Mouse (Mus musculus): ENCODE results near the gene Gm19684. TPM values are rescaled to one million over a fixed set of nuclear protein-coding genes. Genes with fewer than 3 reads are reported as not detected.
"Not testable (repeated sequence)": the region's sequence is repeated elsewhere in the genome, so short reads cannot be mapped to it uniquely, and the experiment has no call there.

Gene Gm19684
- total RNA-seq, 2 experiments from 2014 or later, result not detected

GRCm38 (mm10) chr17:36131516-36132265 lies 10.2 kb downstream of the Gm19684 start:
- no peak for DNase-seq

- not testable (repeated sequence) for DNase-seq
Observed at GRCm38 (mm10) chr17:36135421-36136231, 14.1 kb downstream of the Gm19684 start.

- DNase-seq, result not testable (repeated sequence)
Observed at GRCm38 (mm10) chr17:36136299-36136848, 14.9 kb downstream of the Gm19684 start.

GRCm38 (mm10) chr17:36145111-36145860 lies 23.8 kb downstream of the Gm19684 start:
- peak; percentile 27 for DNase-seq

- not testable (repeated sequence) for DNase-seq
Observed at GRCm38 (mm10) chr17:36145861-36146156, 24.3 kb downstream of the Gm19684 start.

GRCm38 (mm10) chr17:36146937-36147336 lies 25.5 kb downstream of the Gm19684 start:
- not testable (repeated sequence) for DNase-seq

GRCm38 (mm10) chr17:36148468-36148867 lies 27.0 kb downstream of the Gm19684 start:
- DNase-seq, result not testable (repeated sequence)

- DNase-seq, result not testable (repeated sequence)
Observed at GRCm38 (mm10) chr17:36151200-36151599, 29.7 kb downstream of the Gm19684 start.

- no peak for DNase-seq
Observed at GRCm38 (mm10) chr17:36154271-36155149, 33.0 kb downstream of the Gm19684 start.

GRCm38 (mm10) chr17:36157782-36158181 lies 36.3 kb downstream of the Gm19684 start:
- DNase-seq, result peak; percentile 14

- DNase-seq, result not testable (repeated sequence)
Observed at GRCm38 (mm10) chr17:36158264-36158663, 36.8 kb downstream of the Gm19684 start.

GRCm38 (mm10) chr17:36161129-36162051 lies 39.9 kb downstream of the Gm19684 start:
- DNase-seq, result no peak

GRCm38 (mm10) chr17:36166901-36167300 lies 45.4 kb downstream of the Gm19684 start:
- not testable (repeated sequence) for DNase-seq

GRCm38 (mm10) chr17:36167306-36168038 lies 46.0 kb downstream of the Gm19684 start:
- DNase-seq, result peak; percentile 8

- no peak for DNase-seq
Observed at GRCm38 (mm10) chr17:36168039-36168652, 46.7 kb downstream of the Gm19684 start, which contains the start of gene Gm8909. TSS of gene Gm8909 (minus strand) at chr17:36168537.

- DNase-seq, result not testable (repeated sequence)
Observed at GRCm38 (mm10) chr17:36169094-36169493, 47.6 kb downstream of the Gm19684 start.

- no peak for DNase-seq
Observed at GRCm38 (mm10) chr17:36169753-36170152, 48.3 kb downstream of the Gm19684 start.

- DNase-seq, result no peak
Observed at GRCm38 (mm10) chr17:36170287-36170814, 48.9 kb downstream of the Gm19684 start.

- not testable (repeated sequence) for DNase-seq
Observed at GRCm38 (mm10) chr17:36176132-36176531, 54.7 kb downstream of the Gm19684 start.

Measured in adrenal gland, postnatal 10 days (tissue).